8 mouse cellular contexts compared by ENCODE assay signal in the genomic region with DNA sequence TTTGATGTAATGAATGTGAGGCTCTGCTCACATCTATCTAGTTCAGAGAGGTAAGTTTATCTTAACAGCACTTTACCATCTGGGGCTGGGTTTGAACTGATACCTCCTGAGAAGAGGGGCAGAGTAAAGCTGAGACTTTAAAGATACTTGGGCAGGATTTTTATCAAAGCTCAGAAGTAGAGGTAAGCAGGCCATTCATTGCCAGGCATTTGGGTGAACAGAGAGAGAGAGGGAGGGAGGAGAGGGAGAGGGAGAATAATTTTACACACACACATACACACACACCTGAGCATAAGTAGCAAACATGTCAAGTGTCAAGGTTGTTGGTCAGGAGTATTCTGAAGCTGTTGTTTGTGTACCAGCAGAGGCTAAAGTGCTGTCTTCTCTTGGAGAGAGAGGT. TPM values are rescaled to one million over a fixed set of nuclear protein-coding genes. Genes with fewer than 3 reads are reported as not detected.
DNase-seq lines count a peak whose midpoint lies in the region; ATAC-seq lines count a peak whose summit lies in the region.

Cd38 (plus strand) TSS at position 301 of the 400 bp plus-strand sequence.

- H3K4me2 ChIP-seq in embryonic facial prominence, embryonic 11.5 days (ENCODE audit: low read depth, low read length), result peak within 1 kb of the TSS; percentile 56
- peak within 1 kb of the TSS; percentile 70 for H3K4me2 ChIP-seq in neural tube, embryonic 13.5 days

- no peaks in the 10 kb centered on the region for H3K36me3 ChIP-seq in embryonic facial prominence, embryonic 11.5 days (replicated peaks; ENCODE audit: control insufficient read depth, insufficient read depth, low read depth, low read length)
- H3K36me3 ChIP-seq in neural tube, embryonic 13.5 days, result no peaks in the 10 kb centered on the region

- peak within 1 kb of the TSS; percentile 30 for H3K4me3 ChIP-seq in embryonic facial prominence, embryonic 11.5 days (ENCODE audit: low read depth, low read length)
- H3K4me3 ChIP-seq in neural tube, embryonic 13.5 days, result peak within 1 kb of the TSS; percentile 36

- H3K27ac ChIP-seq in embryonic facial prominence, embryonic 11.5 days (replicated peaks; ENCODE audit: low read depth, low read length), result no peak within 1 kb of the TSS
- no peak within 1 kb of the TSS for H3K27ac ChIP-seq in neural tube, embryonic 13.5 days (replicated peaks)

- H3K9me3 ChIP-seq in embryonic facial prominence, embryonic 11.5 days (replicated peaks; ENCODE audit: control insufficient read depth, low read length), result no peaks in the 10 kb centered on the region
- no peaks in the 10 kb centered on the region for H3K9me3 ChIP-seq in neural tube, embryonic 13.5 days

- H3K27me3 ChIP-seq in embryonic facial prominence, embryonic 11.5 days (ENCODE audit: control insufficient read depth, insufficient read depth, low read length), result no peaks in the 10 kb centered on the region
- H3K27me3 ChIP-seq in neural tube, embryonic 13.5 days, result no peaks in the 10 kb centered on the region

- no peak for DNase-seq in layer of hippocampus, postnatal 14 days (ENCODE audit: low spot score in 2 of 2)
- DNase-seq in layer of hippocampus, postnatal 36 days, result no peak
- no peak for DNase-seq in embryonic facial prominence, embryonic 11.5 days (ENCODE audit: low spot score)
- no peak for DNase-seq in left cerebral cortex, adult 8-10 months (ENCODE audit: low spot score in 2 of 2)
- DNase-seq in kidney, postnatal 14 days, result no peak
- DNase-seq in kidney, adult 8-10 months, result no peak

- ATAC-seq in embryonic facial prominence, embryonic 11.5 days (replicated peaks; ENCODE audit: insufficient number of reproducible peaks, low FRiP score, low TSS enrichment, low read depth), result no peak
- no peak for ATAC-seq in inflammation-experienced regulatory T-cells, adult 6 months
- ATAC-seq in neural tube, embryonic 13.5 days (ENCODE audit: low read depth), result no peak

- H3K9ac ChIP-seq in embryonic facial prominence, embryonic 11.5 days (replicated peaks; ENCODE audit: low read length), result peak within 1 kb of the TSS; percentile 59
- peak within 1 kb of the TSS; percentile 63 for H3K9ac ChIP-seq in neural tube, embryonic 13.5 days

- no peaks in the 10 kb centered on the region for H3K4me1 ChIP-seq in embryonic facial prominence, embryonic 11.5 days (ENCODE audit: control insufficient read depth, insufficient read depth, low read length)
- H3K4me1 ChIP-seq in neural tube, embryonic 13.5 days (replicated peaks), result peaks cover 10% of the 10 kb centered on the region

RNA-seq across cellular contexts. Expression of gene Cd38, which starts in this region (rescaled TPM):
- 10 to 100 TPM; 13.2 to 14.4 TPM for total RNA-seq in layer of hippocampus, postnatal 14 days (2021)
- 1 to 10 TPM; 6.9 to 7.5 TPM for total RNA-seq in layer of hippocampus, postnatal 36 days (2021)
- polyA plus RNA-seq in embryonic facial prominence, embryonic 11.5 days (2014; fragmentation: Nextera tagmentation; extraction: Ambion mirVana), result 9.9 and 10.7 TPM in 2 replicates
- 10 to 100 TPM; 46.2 to 79.7 (median 73.6) TPM for polyA plus RNA-seq in inflammation-experienced regulatory T-cells, adult 6 months (2017; shearing (Covaris generic))
- polyA plus RNA-seq in neural tube, embryonic 13.5 days (2015; fragmentation: Nextera tagmentation; extraction: Ambion mirVana), result 4.8 and 5.1 TPM in 2 replicates
- total RNA-seq in left cerebral cortex, adult 8-10 months (2022), result 1 to 10 TPM; 1.5 to 2.5 (median 1.8) TPM
